Mouse (Mus musculus): ENCODE results near the gene Gapdh.

DNA sequence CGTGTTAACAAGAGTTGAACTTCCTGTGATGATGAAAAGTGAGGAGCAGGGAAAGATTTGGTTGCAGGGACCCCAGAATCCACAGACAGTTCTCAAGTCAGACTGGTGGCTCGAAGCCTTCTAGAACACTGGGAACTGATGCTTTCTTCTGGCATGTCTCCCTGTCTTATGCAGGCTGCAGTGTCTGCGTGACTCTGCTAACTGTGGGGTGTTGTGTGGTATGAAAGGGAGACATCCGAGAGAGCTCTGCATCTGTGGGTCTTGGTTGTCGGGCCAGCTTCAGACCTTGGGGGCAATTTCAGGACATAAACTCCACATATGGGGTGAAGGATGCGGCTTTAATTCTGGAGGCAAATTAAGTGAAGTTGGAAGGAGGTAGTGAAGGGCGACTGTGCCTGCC is 20.1 kb downstream of the Gapdh start:
- TF ChIP-seq CTCF (IDR thresholded peaks at IDR 0.05; ENCODE audit: low read depth) (no peak), EP300 (IDR thresholded peaks at IDR 0.05; ENCODE audit: low read depth) (no peak)
